Mouse (Mus musculus) heart, postnatal 36 days (tissue): Measurements from ENCODE around the gene Myt1l. TPM values are rescaled to one million over a fixed set of nuclear protein-coding genes. Genes with fewer than 3 reads are reported as not detected.

ENCODE experiments used
- DNase-seq, 2 experiments: peaks; one replicate each; pipeline ENCODE4 v3.0.0; 2021 to 2022
- intact Hi-C: fragments of 180-260 bp; cut with DNase I; formaldehyde crosslinking; loops from one replicate; pipeline ENCODE4 v1.15.1; 2025
- total RNA-seq, 2 experiments: library from RNA; stranded (reverse); gene quantifications; 2 replicates each; pipeline ENCODE4 v1.2.3; 2021

Gene Myt1l
- under 1 TPM in 1 of 2 experiments, not detected in 1; 0.16 TPM for total RNA-seq

- intact Hi-C loops = no loop called here
- DNase-seq = no peak
These were observed at the start of gene Myt1l for GRCm38 (mm10) chr12:29528031-29528771. Gene Myt1l (plus strand): TSS chr12:29528384.

DNA sequence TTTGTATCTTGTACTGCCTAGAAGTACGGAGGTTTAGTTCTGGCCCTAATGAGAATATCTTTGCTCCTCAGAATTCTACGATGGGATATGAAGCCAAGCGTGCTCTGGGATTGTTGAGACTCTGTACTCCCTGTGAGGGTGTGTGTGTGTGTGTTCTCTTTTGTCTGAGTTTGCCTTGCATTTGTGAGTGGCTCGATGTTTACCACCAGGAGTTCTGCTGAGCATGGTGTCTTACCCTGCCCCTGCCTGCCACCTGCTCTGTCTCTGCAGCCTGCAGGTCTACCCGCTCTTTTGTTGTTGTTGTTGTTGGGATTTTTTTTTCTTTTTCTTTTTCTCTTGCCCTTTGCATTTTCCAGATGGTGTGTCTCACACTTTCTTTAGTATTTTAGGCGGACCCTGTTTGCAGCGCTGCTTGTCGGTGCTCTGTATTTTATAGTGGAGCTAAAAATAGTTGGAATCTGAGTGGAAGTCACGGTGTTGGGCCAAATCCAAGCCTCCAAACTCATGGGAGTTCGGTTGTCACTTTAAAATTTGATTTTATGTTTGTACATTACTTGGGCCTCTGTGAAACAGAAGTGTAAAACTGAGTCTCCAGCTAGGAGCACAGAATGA, 41.7 kb upstream of the Myt1l start:
- DNase-seq = no peak
- intact Hi-C loops = loop anchor here (1.0 kb wide), 1 partner anchor 12 kb away; no protein-coding TSS in a partner anchor

GRCm38 (mm10) chr12:29526236-29526644, 1.9 kb upstream of the Myt1l start:
- no peak for DNase-seq
- intact Hi-C loops = no loop called here

- DNase-seq = no peak
- intact Hi-C loops = no loop called here
These were observed 979 bp upstream of the Myt1l start for GRCm38 (mm10) chr12:29527048-29527761.

GRCm38 (mm10) chr12:29530241-29530725, 2.1 kb downstream of the Myt1l start:
- DNase-seq = peak in 1 of 2 experiments; percentile 11
- intact Hi-C loops = no loop called here

DNA sequence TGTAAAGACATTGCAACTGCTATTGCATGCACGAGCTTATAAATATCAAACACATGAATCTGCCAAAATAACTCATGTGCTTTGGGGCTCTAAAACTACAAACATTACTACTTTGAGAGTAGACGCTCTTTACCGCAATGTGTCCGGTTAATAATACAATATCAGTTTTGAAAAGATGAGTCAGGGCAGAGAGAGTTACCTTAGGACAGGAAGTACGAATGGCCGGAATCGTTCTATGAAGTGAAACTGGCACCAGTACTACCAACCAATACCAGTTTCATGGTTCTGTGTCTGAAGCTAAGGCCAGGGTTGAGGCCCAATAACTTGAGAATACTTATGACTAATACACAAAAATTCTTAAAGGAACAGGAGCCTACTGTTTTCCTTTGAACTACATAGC, 2.6 kb downstream of the Myt1l start:
- intact Hi-C loops = no loop called here

DNA sequence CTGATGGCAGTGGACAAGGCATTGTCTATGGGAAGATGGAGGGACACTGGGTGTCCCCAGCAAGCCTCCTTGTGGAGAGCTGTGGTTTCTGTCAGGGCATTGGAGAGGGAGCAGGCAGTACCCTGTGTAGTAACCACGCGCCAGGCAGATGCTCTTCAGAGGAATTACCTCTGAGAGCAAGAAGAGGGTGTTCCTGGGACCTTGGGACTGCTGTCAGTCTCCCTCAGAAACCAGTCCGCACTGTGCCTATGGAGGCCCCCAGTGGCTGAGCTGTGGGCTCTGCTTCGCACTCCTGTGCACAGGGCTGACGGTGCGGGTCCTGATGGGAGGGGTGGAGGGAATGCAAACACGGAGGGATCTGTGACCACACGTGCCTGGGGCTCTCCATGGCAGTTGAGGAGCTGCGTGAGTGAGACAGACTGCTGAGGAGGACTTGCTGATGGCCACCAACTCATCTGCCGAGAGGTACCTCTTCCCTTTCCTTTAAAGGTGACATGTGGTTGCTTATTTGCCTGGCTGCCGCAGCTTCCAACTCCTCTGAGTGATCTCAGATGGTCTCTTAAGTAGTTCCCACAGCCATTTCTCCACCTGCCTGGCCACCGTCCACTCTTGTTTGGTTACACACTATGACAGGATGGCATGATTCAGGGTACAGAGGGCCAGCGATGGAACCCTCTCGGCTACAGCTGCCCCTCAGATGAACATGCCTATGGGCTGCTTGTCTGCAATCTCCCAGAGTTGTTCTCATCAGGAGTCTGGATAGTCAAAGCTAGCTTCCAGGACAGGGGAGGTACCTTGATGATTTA, 5.1 kb downstream of the Myt1l start:
- intact Hi-C loops = no loop called here
- DNase-seq = no peak

More for the DNA sequence above, 2.6 kb downstream of the Myt1l start:
- DNase-seq = no peak

DNA sequence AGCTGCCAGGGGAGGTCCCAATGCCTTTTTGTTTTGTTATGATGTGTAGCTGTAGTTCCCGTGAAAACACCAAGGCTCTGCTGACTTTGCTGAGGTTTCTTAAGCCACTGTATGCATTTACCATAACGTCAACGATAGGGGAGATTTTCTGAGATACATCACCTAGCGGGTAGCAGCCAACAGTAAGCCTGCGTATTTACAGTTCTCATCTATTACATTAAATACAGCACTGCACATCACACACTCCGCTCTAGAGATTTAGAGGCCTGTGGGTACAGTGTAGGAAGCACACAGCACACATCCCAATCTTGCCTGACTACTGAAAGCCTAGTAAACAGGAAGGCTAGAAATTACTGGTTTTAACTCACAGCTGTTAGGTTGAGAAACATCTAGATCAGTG, 6.1 kb downstream of the Myt1l start:
- no peak for DNase-seq
- intact Hi-C loops = no loop called here

GRCm38 (mm10) chr12:29534761-29535300, 6.6 kb downstream of the Myt1l start:
- intact Hi-C loops = no loop called here
- no peak for DNase-seq

DNA sequence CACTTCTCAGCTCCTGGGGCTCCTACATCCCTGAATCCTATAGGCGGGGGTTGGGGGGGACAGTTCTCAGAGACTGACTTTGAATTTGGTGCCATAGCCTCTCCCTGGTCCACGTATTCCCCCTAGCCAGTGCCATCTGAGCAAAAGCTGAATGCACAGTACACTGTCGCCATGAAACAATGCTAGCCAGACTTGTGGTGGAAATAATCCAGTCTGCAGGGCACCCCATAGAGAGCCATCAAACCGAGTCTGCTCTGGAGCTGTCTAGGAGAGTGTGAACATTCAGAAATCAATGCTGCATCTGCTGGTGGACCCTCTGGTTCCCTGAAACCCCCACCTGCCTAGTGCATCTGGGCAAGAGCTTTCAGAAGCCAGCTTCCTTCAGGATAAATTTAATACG, 9.7 kb downstream of the Myt1l start:
- intact Hi-C loops = no loop called here
- no peak for DNase-seq

- intact Hi-C loops = no loop called here
- no peak for DNase-seq
These were observed 10.3 kb downstream of the Myt1l start for GRCm38 (mm10) chr12:29538456-29538855.

DNA sequence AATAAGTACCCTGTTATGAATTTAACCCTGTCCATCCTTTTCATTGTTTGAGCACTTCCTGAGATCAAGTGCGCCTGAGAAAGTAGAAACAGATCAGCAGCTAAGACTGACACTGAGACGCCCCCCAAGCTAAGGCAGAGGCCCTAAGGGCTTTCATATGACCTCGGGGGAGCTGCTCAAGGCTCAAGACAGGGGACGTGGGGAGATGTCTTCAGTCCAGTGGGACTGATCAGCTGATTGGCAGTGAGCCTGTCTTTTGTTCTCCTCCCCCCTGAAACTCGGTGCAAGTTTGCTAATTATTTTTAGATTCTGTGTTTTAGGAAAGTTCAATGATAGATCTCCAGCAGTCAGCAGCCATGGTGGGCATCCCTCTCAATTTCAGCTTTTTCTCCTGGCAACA, 10.9 kb downstream of the Myt1l start:
- intact Hi-C loops = no loop called here
- DNase-seq = no peak

DNA sequence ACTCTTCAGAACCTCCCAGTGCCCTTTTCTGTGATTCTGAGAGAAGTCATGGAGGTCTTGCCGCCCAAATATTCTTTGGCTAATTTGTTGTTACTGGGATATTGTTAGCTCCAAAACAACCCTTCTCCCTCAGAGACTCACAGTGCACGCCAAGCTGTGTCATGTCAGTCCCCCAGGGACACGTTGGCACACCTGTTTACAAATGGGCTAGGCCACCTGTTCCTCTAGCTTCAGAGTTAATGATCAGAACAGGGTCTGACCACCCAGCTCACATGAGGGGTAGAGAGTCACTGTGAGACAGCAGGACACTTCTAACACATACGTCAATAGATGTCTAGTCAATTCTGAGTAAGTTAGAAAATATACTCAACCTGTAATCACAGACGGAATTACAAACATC, 12.6 kb downstream of the Myt1l start:
- intact Hi-C loops = no loop called here
- DNase-seq = no peak

DNA sequence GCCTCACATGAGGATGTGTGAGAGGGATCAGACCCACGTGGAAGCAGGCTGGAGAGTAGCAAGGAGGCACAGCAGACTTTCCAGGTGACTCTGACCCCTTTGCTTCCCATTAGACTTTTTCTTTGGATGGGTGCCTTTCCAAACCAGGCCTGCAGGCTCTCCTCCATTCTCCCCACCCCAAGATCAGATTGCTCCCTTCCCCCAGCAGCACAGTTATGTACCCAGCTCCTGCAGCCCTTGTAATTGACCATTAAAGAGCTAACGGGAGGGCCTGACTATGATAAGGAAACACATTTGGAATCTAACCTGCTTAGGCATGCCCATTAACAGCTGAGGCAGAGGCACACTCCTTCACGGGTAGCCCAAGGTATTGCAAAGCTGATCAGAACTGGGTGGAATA, 17.9 kb downstream of the Myt1l start:
- intact Hi-C loops = no loop called here
- no peak for DNase-seq

DNA sequence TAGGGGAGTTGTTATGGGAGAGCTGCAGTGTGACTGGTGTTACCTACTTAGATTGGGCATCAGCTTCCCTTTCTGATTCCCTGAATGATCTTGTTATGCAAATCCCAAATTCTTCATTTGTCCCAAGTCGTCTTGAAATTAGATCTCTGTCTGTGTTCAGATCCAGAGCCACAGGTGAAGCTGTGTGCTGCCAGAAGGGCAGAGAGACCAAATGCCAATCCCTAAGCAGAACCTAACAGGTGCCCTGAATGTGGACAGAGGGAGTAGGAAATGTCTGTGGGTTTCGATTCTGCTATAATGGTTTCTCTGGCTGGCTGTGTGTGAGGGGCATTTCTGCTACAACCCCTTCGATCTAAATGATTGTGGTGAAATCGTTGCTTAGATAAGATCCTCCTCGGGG, 18.9 kb downstream of the Myt1l start:
- intact Hi-C loops = no loop called here
- no peak for DNase-seq

DNA sequence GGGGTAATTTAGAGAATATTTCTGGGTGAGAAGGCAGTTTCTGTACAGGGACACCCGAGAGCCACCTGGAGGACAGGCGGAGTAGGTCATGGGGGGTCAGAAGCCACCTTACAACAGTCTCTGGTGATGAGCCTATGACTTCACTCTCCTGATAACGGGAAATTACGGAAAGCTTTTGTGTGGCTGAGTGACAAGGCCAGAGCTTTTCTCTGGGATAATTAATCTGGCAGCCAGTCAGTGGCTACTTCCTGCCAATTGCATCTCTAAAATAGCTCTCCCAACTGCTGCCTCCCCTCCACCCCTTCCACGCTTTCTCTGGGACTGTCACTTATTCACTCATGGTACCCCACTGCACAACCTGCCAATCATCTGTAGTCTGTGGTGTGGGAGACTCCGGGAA, 19.6 kb downstream of the Myt1l start:
- intact Hi-C loops = no loop called here
- DNase-seq = no peak

GRCm38 (mm10) chr12:29553138-29553537, 25.0 kb downstream of the Myt1l start:
- intact Hi-C loops = no loop called here

DNA sequence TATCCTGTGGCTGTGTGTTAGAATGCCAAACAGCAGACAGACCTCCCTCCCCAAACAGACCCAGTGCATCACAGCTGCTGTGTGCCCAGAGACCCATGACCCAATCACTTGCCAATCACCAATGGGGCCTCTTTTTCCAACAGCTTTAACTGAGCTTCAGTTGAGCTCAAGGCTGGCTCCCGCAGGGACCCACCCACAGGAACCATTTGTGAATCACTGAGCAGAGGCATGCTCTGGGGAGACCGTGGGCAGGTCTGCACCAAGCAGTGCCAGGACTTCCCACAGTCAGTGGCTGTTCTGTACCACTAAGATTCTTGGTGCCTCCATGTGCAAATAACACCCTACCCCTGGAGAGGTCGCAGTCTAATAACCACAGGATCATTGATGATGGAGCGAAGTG, 27.5 kb downstream of the Myt1l start:
- no peak for DNase-seq
- intact Hi-C loops = no loop called here

More at GRCm38 (mm10) chr12:29553138-29553537, 25.0 kb downstream of the Myt1l start:
- DNase-seq = no peak

DNA sequence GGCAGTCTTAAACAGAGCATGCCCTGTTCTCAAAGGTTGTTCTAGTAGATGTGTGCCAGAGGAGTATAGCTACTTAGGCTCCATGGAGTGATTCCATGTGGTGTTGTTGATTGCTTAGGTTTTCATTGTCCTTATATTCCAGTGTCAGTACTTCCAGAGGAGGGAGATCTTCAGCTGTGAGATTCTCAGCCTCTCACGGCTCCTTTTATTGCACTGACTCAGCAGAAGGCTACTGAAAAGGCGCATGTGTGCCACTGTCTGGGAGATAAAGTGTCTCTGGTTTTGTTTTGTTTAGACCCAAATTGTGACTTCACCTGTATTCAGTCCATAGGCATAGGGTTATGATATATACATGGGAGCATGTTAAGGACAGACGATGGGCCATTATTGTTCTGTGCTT, 28.2 kb downstream of the Myt1l start:
- DNase-seq = no peak
- intact Hi-C loops = no loop called here

DNA sequence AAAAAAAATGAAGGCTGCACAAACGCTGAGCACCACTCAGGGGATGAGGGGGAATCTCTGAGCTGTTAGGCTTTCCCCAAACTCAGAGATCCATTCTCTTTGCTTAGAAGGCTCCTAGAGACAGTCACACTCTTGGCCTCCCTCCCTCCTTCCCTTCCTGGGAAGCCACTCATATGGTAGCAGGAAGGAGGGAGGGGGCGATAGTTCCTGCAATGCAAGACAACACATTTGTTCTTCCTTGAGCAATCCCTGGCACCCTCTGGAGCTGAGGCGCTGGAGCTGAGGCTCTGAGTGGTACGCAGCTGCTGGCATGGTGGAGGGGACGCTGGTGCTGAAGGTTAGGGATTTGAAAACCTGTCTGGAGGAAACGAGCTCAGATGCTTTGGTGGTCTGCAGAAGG, 28.7 kb downstream of the Myt1l start:
- intact Hi-C loops = no loop called here
- no peak for DNase-seq
